Mouse (Mus musculus) liver, embryonic 14 days (tissue): Measurements from ENCODE around the gene Pdzd7. TPM values are rescaled to one million over a fixed set of nuclear protein-coding genes. Genes with fewer than 3 reads are reported as not detected.

ENCODE experiments used
- polyA plus RNA-seq: library from polyadenylated mRNA; depleted of rRNA; stranded (reverse); fragments of >200 nt; gene quantifications from 2 replicates; pipeline ENCODE4 v1.2.3, GENCODE M21; 2012; rRNA removed

Gene Pdzd7
- polyA plus RNA-seq = 0.02 and 0.03 TPM in 2 replicates

DNA sequence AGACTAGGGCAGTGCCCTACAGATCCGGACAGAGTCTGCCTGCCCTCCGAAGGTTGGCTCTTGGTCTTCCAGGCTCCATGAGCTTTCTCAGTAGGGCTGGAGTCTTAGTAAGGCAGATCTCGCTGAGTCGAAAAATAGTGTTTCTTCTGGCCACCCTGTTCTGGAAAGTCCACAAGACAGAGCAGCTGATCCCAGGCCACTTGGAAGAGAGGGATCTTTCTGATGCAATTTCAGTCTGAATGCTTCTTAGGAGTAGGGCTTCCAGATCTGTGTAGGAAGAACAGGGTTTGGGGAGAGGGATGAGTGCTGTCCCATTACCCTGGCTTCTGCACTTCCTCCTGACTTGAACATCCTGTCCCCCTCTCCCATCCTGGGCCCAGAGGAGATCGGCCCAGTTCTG, at the start of gene Pdzd7:
Gene Pdzd7 (minus strand): TSS at position 67 of the 400 bp plus-strand sequence.

DNA sequence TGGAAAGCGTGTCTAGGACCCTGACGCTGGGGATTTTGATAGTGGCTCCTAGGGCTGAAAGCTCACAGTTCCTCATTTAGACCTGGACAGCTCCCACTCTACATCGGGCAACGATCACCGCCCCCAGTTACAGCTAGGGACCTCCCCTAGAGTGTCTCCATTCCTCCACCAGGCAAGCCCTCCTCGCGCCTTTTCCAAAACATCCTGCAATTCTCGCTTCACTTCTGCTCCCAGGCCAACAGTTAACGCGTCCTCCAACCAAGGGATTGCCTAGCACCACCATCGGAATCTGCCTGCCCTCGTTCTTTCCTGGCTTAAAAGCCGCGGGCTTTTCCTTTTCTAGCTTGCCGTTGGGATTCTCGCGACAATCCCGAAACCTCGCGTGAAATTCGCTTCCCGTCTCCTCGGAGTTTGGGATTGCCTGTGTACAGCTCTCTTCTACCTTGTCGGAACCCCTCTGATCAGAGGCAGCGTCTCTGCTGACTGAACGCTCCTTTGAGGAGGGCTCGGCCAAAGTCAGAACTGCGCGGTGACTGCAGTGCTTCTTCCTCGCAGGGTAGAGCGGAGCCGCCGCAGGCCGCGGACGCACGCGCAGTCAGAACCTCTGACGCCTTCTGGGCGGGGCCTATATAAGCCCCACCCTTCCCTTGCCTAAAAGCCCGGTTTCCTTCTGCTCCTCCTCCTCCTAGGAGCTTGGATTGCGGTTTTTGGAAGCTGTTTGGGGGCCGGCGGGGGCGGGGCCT, 29.2 kb upstream of the Pdzd7 start, which contains the start of gene Kazald1:
Gene Kazald1 (plus strand): TSS at position 662 of the 743 bp plus-strand sequence.

DNA sequence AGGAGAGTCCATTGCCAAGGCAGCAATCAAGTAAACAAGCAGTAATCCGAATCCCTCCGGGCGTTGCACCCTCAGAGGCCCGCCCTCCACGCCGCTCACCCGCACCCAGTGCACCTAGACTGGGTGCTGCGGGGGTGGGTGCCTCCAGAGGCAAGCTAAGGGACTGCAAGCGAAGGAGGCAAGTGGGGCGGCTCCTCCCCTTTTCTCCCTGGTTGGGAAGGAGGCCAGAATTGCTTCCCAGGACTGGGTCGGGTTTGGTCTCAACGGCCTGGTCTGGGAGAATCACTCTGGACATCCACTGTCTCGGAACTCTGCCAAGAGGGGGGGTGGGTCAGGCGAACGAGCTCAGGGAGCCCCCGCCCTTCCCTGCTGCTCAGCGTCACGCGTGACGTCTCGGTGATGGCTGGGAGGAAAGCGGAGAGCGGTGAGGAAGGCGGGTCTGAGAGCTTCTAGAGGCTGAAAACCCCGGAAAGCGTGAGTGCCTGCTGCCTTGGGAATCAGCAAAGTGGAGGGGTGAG, 2.0 kb upstream of the Pdzd7 start, which contains the start of gene Sfxn3:
Gene Sfxn3 (plus strand): TSS at position 87 of the 518 bp plus-strand sequence.

DNA sequence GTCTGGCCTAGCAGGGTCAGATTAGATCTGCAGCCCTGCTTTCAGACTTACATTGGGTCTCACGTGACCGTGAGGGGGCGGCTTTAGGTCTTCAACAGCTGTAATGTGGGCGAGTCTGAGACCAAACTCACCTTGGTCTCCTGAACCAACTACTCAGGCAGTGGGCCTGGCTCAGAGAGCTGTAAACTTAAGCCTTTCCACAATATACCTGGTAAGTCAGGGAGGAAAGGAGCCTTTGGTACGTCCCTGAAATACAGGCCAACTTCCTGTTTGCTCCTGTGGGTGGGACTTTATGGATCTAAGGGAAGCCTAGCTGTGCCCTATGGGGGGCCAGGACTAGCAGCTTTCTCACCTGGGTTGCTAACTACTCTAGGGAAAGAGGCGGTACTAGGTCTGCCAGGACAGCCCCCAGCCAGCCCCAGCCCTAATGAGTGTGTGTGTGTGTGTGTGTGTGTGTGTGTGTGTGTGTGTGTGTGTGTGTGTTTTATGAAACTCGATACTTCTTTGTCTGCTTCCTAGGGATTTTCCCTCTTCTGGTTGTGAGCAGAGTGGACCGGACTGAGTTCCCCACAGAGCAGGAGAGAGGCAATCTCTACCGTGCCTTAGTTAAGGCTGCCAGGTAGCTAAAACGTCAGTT, 31.1 kb downstream of the Pdzd7 start, which contains the start of gene Lzts2:
Gene Lzts2 (plus strand): TSS at position 80 of the 637 bp plus-strand sequence.

GRCm38 (mm10) chr19:45005957-45006712, 39.4 kb downstream of the Pdzd7 start, which contains the start of gene Mrpl43:
TSS of gene Mrpl43 (minus strand) at chr19:45006442.

GRCm38 (mm10) chr19:45005444-45005843, 40.1 kb downstream of the Pdzd7 start, which contains the start of gene Twnk:
TSS of gene Twnk (plus strand) at chr19:45005663.

GRCm38 (mm10) chr19:44988831-44989566, 56.5 kb downstream of the Pdzd7 start, which contains the start of gene Sema4g:
TSS of gene Sema4g (plus strand) at chr19:44989101.

Other genes starting within 250 kb of the Pdzd7 start
- gene Slf2, start 114.6 kb downstream of the Pdzd7 start, polyA plus RNA-seq = 9.6 and 10.8 TPM in 2 replicates
- gene Sema4g, start 56.6 kb downstream of the Pdzd7 start, polyA plus RNA-seq = 20.1 and 24.8 TPM in 2 replicates
- 7.4 and 7.7 TPM in 2 replicates for gene Twnk, start 40.1 kb downstream of the Pdzd7 start, polyA plus RNA-seq
- gene Mrpl43, start 39.3 kb downstream of the Pdzd7 start, polyA plus RNA-seq = 25.5 and 27.2 TPM in 2 replicates
- gene Lzts2, start 31.3 kb downstream of the Pdzd7 start, polyA plus RNA-seq = 4.5 and 4.6 TPM in 2 replicates
- 2.1 TPM in 2 replicates for gene Sfxn3, start 1.8 kb upstream of the Pdzd7 start, polyA plus RNA-seq
- gene Kazald1, start 29.5 kb upstream of the Pdzd7 start, polyA plus RNA-seq = 0.14 and 0.20 TPM in 2 replicates
- gene Tlx1, start 105.0 kb upstream of the Pdzd7 start, polyA plus RNA-seq = 0.05 TPM in 1 of 2 replicates, not detected in the other
- gene Lbx1, start 190.1 kb upstream of the Pdzd7 start, polyA plus RNA-seq = 0.03 TPM in 1 of 2 replicates, not detected in the other